Mouse (Mus musculus) stomach, postnatal 0 days (tissue): ENCODE measurements around the gene E2f7.

Experiments
- CTCF ChIP-seq: IDR thresholded peaks from 2 replicates; pipeline ENCODE4 v1.5.1; 2016; ENCODE audit warnings: antibody characterized with exemption, low read depth, mild to moderate bottlenecking, moderate library complexity
- EP300 ChIP-seq: optimal IDR thresholded peaks from 2 replicates; pipeline ENCODE3; 2016; ENCODE audit warnings: antibody characterized with exemption

- TF ChIP-seq EP300: no peak
- TF ChIP-seq CTCF: no peak
These were observed 18.8 kb upstream of the E2f7 start for GRCm38 (mm10) chr10:110726431-110726830.
